Mouse (Mus musculus): ENCODE results near the gene Fignl2.

DNA sequence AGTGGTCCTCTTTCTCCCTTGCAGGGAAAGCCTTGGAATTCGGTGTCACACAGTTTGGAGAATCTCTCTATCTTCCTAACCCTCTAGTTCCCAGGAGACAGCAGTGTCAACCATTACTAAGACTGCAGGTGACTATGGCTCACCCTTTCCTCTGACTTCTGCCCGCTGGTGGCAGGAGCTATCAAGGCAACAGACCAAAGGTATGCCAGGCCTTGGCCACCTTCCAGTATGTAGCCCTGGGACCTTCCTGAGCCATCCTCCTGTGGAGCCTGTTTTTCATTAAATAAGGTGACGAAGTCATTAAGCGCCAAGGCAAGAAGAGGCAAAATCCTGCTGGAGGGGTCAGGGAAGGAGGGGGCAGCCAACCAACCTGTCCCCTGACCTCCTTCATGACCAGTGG, 3.2 kb downstream of the Fignl2 start:
- TF ChIP-seq MAZ (IDR thresholded peaks at IDR 0.05; ENCODE audit: low read depth, low read length) (no peak), CTCF (conservative IDR thresholded peaks at IDR 0.05 in 1 of 2, IDR thresholded peaks at IDR 0.05 in 1 of 2; ENCODE audit: low read depth in 2 of 2, low read length in 2 of 2) (no peak), ZNF384 (IDR thresholded peaks at IDR 0.05; ENCODE audit: low read depth, low read length) (no peak), SMC3 (IDR thresholded peaks at IDR 0.05; ENCODE audit: low read depth, low read length) (no peak), TCF12 (IDR thresholded peaks at IDR 0.05; ENCODE audit: low read depth, low read length) (no peak), POLR2AphosphoS2 (IDR thresholded peaks at IDR 0.05; ENCODE audit: low read depth, low read length) (no peak), PAX5 (IDR thresholded peaks at IDR 0.05; ENCODE audit: low read length) (no peak), ZMIZ1 (IDR thresholded peaks at IDR 0.05; ENCODE audit: low read depth, low read length) (no peak), POLR2A (IDR thresholded peaks at IDR 0.05; ENCODE audit: low read depth, low read length) (no peak)
